Mouse (Mus musculus) yolk sac, embryonic 10.5 days (tissue): ENCODE results near the gene 4930539E08Rik.

Source experiments
- DNase-seq: peaks from one replicate; pipeline ENCODE4 v3.0.0-alpha.2; 2017; ENCODE audit warnings: low spot score

The 4930539E08Rik gene

GRCm38 (mm10) chr17:28856030-28856429 lies 59.1 kb downstream of the 4930539E08Rik start:
- DNase-seq, result no peak

GRCm38 (mm10) chr17:28855166-28855885 lies 59.8 kb downstream of the 4930539E08Rik start:
- no peak for DNase-seq

GRCm38 (mm10) chr17:28854377-28854776 lies 60.7 kb downstream of the 4930539E08Rik start:
- no peak for DNase-seq

GRCm38 (mm10) chr17:28850511-28850910 lies 64.6 kb downstream of the 4930539E08Rik start:
- DNase-seq, result no peak

GRCm38 (mm10) chr17:28846974-28847617 lies 68.0 kb downstream of the 4930539E08Rik start:
- peak; percentile 49 for DNase-seq
